Mouse (Mus musculus) hindbrain, postnatal 0 days (tissue): ENCODE data around the gene Als2cl. TPM values are rescaled to one million over a fixed set of nuclear protein-coding genes. Genes with fewer than 3 reads are reported as not detected.

ENCODE experiments used
- ATAC-seq: fragments of 200-750 bp; cut with Nextera tagmentation; 2 replicates; pipeline ENCODE4 v1.8.0; 2017; ENCODE audit warnings: mild to moderate bottlenecking, moderate TSS enrichment, moderate library complexity
- DNase-seq: peaks from one replicate; pipeline ENCODE4 v3.0.0-alpha.2; 2015; ENCODE audit warnings: low spot score
- H3K27ac ChIP-seq: fragments of 300-500 bp; sonication (generic); 2 replicates; pipeline ENCODE4 v1.5.1; 2014; ENCODE audit warnings: mild to moderate bottlenecking
- H3K27me3 ChIP-seq: fragments of 300-500 bp; sonication (generic); 2 replicates; pipeline ENCODE4 v1.6.1; 2014; ENCODE audit warnings: low read length, mixed read lengths; ENCODE audit not compliant: insufficient read depth
- H3K36me3 ChIP-seq: fragments of 300-500 bp; sonication (generic); 2 replicates; pipeline ENCODE4 v1.6.1; 2014; ENCODE audit warnings: low read length, mixed read lengths; ENCODE audit not compliant: insufficient read depth
- H3K4me1 ChIP-seq: fragments of 300-500 bp; sonication (generic); 2 replicates; pipeline ENCODE4 v1.6.1; 2014; ENCODE audit warnings: antibody characterized with exemption, low read length, mixed read lengths; ENCODE audit not compliant: insufficient read depth
- H3K4me2 ChIP-seq: fragments of 300-500 bp; sonication (generic); 2 replicates; pipeline ENCODE4 v1.6.1; 2014; ENCODE audit warnings: low read depth, mild to moderate bottlenecking, low read length, moderate library complexity, mixed read lengths
- H3K4me3 ChIP-seq: fragments of 300-500 bp; sonication (generic); 2 replicates; pipeline ENCODE4 v1.5.1; 2014; ENCODE audit warnings: low read length
- H3K9ac ChIP-seq: fragments of 300-500 bp; sonication (generic); replicated peaks from 2 replicates; pipeline ENCODE4 v1.6.1; 2014; ENCODE audit warnings: mild to moderate bottlenecking, low read length, moderate library complexity, mixed read lengths
- H3K9me3 ChIP-seq: fragments of 300-500 bp; sonication (generic); 2 replicates; pipeline ENCODE4 v1.6.1; 2016; ENCODE audit warnings: low read length, mixed read lengths
- CTCF ChIP-seq: IDR thresholded peaks from 2 replicates; pipeline ENCODE4 v1.5.1; 2016; ENCODE audit warnings: antibody characterized with exemption, control low read depth, low read depth
- WGBS: fragments of 180-500 bp; shearing (Covaris S2); extraction: QIAGEN DNeasy Blood & Tissue Kit; methylation state at CpG from one replicate; pipeline ENCODE4 v1.1.7; 2014; 5-methylcytosine and 5-hydroxymethylcytosine counted together
- polyA plus RNA-seq: library from polyadenylated mRNA; unstranded; fragments of >200 nt; fragmentation: Nextera tagmentation; extraction: Ambion mirVana; gene quantifications from 2 replicates; pipeline ENCODE4 v1.2.1, GENCODE M21; 2015
- total RNA-seq: library from RNA; depleted of rRNA; stranded (reverse); fragments of >200 nt; gene quantifications from 2 replicates; pipeline ENCODE4 v1.2.3, GENCODE M21; 2014

Gene Als2cl
- total and polyA plus RNA-seq, 2 experiments from 2014 or later = 2.2 to 16.3 TPM

DNA sequence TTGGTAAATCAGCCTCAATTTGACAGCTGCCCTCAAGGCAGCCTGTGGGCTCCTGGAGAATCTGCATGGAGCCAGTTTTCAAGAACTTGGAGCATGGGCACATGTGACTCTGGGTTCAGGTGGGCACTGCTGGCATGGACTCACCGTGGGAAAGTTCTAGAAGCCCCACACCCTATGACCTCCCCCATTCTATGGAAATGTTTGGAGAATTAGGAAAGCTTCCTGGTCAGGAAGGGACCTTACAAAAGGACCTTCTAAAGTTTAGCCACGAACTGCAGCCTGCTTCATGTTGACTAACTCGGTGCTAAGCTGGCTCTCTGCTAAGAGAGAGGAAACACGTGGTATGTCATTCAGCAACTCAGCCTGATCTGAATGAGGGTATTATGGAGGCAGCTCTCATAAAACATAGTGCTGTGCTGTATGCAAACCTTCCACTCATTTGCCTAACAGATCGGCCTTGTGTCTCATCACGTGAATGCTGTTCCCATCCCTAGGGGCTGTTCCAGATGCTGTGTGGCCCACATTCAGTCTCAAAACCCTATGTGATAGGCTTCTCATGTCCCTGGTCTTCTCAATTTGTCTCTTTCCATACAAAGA lies 29.8 kb downstream of the Als2cl start:
- Histone ChIP-seq H3K36me3 (no peaks in the 10 kb centered on the region), H3K4me1 (no peaks in the 10 kb centered on the region), H3K4me2 (no peak overlapping the region), H3K27ac (no peak overlapping the region), H3K4me3 (no peak overlapping the region), H3K9me3 (no peaks in the 10 kb centered on the region), H3K9ac (no peak overlapping the region), H3K27me3 (no peaks in the 10 kb centered on the region)
- 68% methylated on average over 6 of the region's 6 CpGs for WGBS
- ATAC-seq (0 out of 2 replicates have a peak, but pooled peaks have one; percentile 40), DNase-seq (no peak)
- TF ChIP-seq CTCF = no peak

DNA sequence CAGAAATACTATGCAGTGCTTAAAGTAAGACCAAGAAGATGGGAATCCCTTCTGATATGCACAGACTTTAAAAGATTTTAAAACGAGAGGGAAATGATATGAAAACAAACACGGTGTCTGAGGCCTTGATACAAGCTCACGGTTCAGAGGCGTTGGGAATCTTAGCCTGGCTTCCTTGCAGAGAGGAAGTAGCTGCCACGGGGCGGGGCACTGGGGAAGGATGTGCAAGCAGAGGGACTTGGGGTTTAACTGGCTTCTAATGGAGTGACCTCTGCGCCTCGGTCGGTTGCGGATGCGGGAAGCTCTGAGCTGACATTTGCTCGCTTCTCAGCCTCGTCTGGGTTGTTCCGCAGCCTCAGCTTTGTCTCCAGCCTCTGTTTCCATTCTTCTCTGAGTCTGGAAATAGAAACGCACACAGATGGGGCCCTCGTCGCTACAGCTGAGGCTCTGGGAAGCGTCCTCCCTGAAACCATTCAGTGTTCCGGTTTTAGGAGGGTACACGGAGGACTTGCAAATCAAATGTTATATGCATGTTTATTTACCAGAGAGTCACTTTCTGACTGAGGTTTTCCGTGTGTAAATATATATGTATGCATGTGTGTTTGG lies 35.1 kb downstream of the Als2cl start:
- no peak for ATAC-seq
- 63% methylated on average over 21 of the region's 21 CpGs for WGBS
- no peak overlapping the region for H3K4me3 ChIP-seq
- H3K4me1 ChIP-seq = no peaks in the 10 kb centered on the region
- no peaks in the 10 kb centered on the region for H3K9me3 ChIP-seq
- H3K9ac ChIP-seq = no peak overlapping the region
- H3K36me3 ChIP-seq = no peaks in the 10 kb centered on the region
- no peak overlapping the region for H3K4me2 ChIP-seq
- no peak overlapping the region for H3K27ac ChIP-seq
- H3K27me3 ChIP-seq = no peaks in the 10 kb centered on the region
- TF ChIP-seq CTCF = no peak
- no peak for DNase-seq

DNA sequence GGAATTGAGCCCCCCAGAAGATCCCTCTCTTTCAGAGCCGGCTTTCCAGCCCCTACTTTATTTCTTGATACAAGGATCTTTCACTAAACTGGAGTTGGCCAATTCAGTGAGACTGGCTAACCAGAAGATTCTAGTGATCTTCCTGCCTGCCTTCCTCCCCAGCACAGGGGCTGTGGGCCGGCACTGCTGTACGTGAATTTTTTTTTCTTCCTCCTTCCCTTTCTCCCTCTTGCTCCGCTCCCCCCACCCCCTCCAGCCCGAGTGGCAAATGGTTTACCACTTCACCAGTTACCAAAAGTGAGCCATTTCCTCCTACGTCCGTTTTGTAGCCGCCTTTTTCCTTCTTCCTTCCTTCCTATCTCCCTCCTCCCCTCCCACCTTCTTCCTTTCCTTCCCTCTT lies 35.8 kb downstream of the Als2cl start:
- H3K36me3 ChIP-seq = no peaks in the 10 kb centered on the region
- H3K4me3 ChIP-seq = no peak overlapping the region
- H3K27me3 ChIP-seq = no peaks in the 10 kb centered on the region
- H3K4me1 ChIP-seq = no peaks in the 10 kb centered on the region
- ATAC-seq = no peak
- TF ChIP-seq CTCF = no peak
- H3K27ac ChIP-seq = no peak overlapping the region
- H3K4me2 ChIP-seq = no peak overlapping the region
- 81% methylated on average over 8 of the region's 8 CpGs for WGBS
- DNase-seq = no peak
- no peak overlapping the region for H3K9ac ChIP-seq
- no peaks in the 10 kb centered on the region for H3K9me3 ChIP-seq

DNA sequence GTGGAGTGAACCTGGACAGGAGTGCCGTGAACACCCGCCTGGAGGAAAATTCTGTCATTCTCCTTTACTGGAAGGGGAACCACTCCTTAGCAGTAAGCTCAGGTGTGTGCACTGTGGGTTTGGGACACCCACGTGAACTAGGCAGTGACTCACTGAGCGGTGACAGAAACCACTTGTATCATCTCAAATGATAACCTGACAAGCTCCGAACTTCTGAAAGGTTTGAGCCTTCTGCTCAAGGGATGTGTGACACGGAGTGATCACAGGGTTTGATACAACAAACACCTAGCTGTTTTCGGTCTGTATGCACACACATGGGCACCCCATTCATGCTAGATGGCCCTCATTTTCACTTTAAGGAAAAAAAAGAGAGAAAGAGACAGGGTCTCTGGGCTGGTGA lies 37.1 kb downstream of the Als2cl start, which contains the start of gene Fam240a:
Gene Fam240a, minus strand, starts transcription at position 76 of the 400 bp plus-strand sequence.
- no peak within 1 kb of the TSS for H3K9ac ChIP-seq
- WGBS = 90% methylated on average over 7 of the region's 7 CpGs
- H3K4me2 ChIP-seq = no peak within 1 kb of the TSS
- no peak within 1 kb of the TSS for H3K27ac ChIP-seq
- H3K9me3 ChIP-seq = no peaks in the 10 kb centered on the region
- H3K4me1 ChIP-seq = no peaks in the 10 kb centered on the region
- DNase-seq (no peak), ATAC-seq (no peak)
- no peak for TF ChIP-seq CTCF
- H3K36me3 ChIP-seq = no peaks in the 10 kb centered on the region
- H3K4me3 ChIP-seq = no peak within 1 kb of the TSS
- no peaks in the 10 kb centered on the region for H3K27me3 ChIP-seq

DNA sequence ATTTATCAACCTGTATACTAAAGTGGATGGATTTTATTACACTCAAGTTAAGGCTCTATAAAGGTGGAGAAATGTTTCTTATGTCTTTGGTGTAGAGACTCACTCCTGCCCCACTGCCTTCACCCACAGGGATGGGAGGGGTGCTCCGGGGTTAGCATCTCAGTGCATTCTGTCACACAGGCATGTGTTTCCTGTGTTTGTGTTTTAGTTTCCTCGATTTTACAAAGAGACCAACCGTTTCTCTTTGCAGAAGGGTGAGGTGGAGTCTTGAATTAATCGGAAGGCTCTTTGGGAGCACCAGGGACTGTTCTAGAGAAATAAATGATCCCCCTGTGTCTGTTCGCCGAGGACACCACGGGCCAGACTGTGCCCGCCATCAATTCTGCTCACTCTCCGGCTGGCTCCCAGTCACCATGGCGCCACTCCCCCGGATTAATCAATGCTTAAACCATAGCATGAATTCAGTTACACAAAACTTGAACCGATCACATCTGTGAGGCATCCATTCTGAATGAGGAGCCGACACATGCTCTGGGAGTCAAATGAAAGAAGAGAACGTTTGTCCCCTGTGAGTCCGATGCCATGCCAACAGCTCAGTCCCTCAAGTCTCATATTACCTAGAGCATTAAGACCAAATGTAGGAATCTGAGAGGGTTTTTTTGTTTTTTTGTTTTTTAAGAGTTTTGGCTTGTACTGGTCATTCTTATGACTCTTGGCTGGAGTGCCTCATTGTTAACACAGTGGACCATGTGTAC lies 41.2 kb downstream of the Als2cl start:
- Histone ChIP-seq H3K27me3 (no peaks in the 10 kb centered on the region), H3K27ac (no peak overlapping the region), H3K4me2 (no peak overlapping the region), H3K4me3 (no peak overlapping the region), H3K9me3 (no peaks in the 10 kb centered on the region), H3K36me3 (no peaks in the 10 kb centered on the region), H3K4me1 (no peaks in the 10 kb centered on the region), H3K9ac (no peak overlapping the region)
- TF ChIP-seq CTCF = no peak
- ATAC-seq (peak; percentile 53; the same call in 1 of the 2 replicates), DNase-seq (peak; percentile 22)
- WGBS = 35% methylated on average over 15 of the region's 15 CpGs

DNA sequence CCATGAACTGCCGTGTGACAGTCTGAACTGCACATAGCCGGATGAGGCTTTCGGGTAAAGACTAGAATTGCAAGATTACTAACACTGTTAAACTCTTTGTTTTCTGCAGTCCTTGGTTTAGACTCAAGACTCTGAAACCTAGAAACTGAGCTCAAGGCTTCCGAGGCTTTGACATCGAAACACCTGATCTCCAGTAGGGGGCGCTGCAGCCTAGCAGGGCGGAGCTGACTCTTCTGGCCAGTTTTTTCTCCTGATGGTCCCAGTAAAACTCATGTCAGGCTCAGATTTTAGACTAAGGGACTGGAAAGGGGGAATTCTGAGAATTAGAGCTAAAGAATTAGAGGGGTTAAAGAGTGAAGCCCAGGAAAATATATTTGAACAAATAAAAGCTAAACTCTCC lies 43.1 kb downstream of the Als2cl start:
- no peaks in the 10 kb centered on the region for H3K9me3 ChIP-seq
- 19% methylated on average over 7 of the region's 7 CpGs for WGBS
- H3K27me3 ChIP-seq = no peaks in the 10 kb centered on the region
- no peak overlapping the region for H3K4me3 ChIP-seq
- ATAC-seq (no peak), DNase-seq (peak; percentile 87)
- H3K4me1 ChIP-seq = no peaks in the 10 kb centered on the region
- H3K4me2 ChIP-seq = no peak overlapping the region
- peak; percentile 96 for TF ChIP-seq CTCF
- H3K9ac ChIP-seq = no peak overlapping the region
- no peak overlapping the region for H3K27ac ChIP-seq
- H3K36me3 ChIP-seq = no peaks in the 10 kb centered on the region
